Mouse (Mus musculus): ENCODE measurements around the gene Krtap31-1.
"Not testable (repeated sequence)": the region's sequence is repeated elsewhere in the genome, so short reads cannot be mapped to it uniquely, and the experiment has no call there.

Gene Krtap31-1

GRCm38 (mm10) chr11:99907620-99908019, at the start of gene Krtap31-1:
Gene Krtap31-1, plus strand, starts transcription at chr11:99907920.
- TF ChIP-seq GATA4 (IDR thresholded peaks at IDR 0.05; ENCODE audit: insufficient replicate concordance, low read length): no peak

- no peak for TF ChIP-seq GATA4 (IDR thresholded peaks at IDR 0.05; ENCODE audit: insufficient replicate concordance, low read length)
These were observed 49.0 kb upstream of the Krtap31-1 start for GRCm38 (mm10) chr11:99858761-99859160.

- TF ChIP-seq GATA4 (IDR thresholded peaks at IDR 0.05; ENCODE audit: insufficient replicate concordance, low read length): not testable (repeated sequence)
These were observed 43.5 kb upstream of the Krtap31-1 start, which contains the start of gene Gm11559 for GRCm38 (mm10) chr11:99864176-99864575. Gene Gm11559, plus strand, starts transcription at chr11:99864476.

- TF ChIP-seq GATA4 (IDR thresholded peaks at IDR 0.05; ENCODE audit: insufficient replicate concordance, low read length): not testable (repeated sequence)
These were observed 34.6 kb upstream of the Krtap31-1 start, which contains the start of gene Krtap9-1 for GRCm38 (mm10) chr11:99873089-99873488. Gene Krtap9-1, plus strand, starts transcription at chr11:99873389.

- not testable (repeated sequence) for TF ChIP-seq GATA4 (IDR thresholded peaks at IDR 0.05; ENCODE audit: insufficient replicate concordance, low read length)
These were observed 28.8 kb upstream of the Krtap31-1 start, which contains the start of gene Gm11567 for GRCm38 (mm10) chr11:99878887-99879286. Gene Gm11567, plus strand, starts transcription at chr11:99879187.

- no peak for TF ChIP-seq GATA4 (IDR thresholded peaks at IDR 0.05; ENCODE audit: insufficient replicate concordance, low read length)
These were observed 6.7 kb downstream of the Krtap31-1 start, which contains the start of gene Gm11565 for GRCm38 (mm10) chr11:99914451-99914850. Gene Gm11565, plus strand, starts transcription at chr11:99914751.

GRCm38 (mm10) chr11:99935991-99936390, 28.3 kb downstream of the Krtap31-1 start, which contains the start of gene Krtap31-2:
Gene Krtap31-2, plus strand, starts transcription at chr11:99936291.
- no peak for TF ChIP-seq GATA4 (IDR thresholded peaks at IDR 0.05; ENCODE audit: insufficient replicate concordance, low read length)

GRCm38 (mm10) chr11:99937751-99938264, 30.1 kb downstream of the Krtap31-1 start:
- no peak for TF ChIP-seq GATA4 (IDR thresholded peaks at IDR 0.05; ENCODE audit: insufficient replicate concordance, low read length)

- TF ChIP-seq GATA4 (IDR thresholded peaks at IDR 0.05; ENCODE audit: insufficient replicate concordance, low read length): no peak
These were observed 40.5 kb downstream of the Krtap31-1 start, which contains the start of gene Krtap9-5 for GRCm38 (mm10) chr11:99948175-99948574. Gene Krtap9-5, plus strand, starts transcription at chr11:99948475.
